Mouse (Mus musculus): ENCODE measurements around the gene Farsb. TPM values are rescaled to one million over a fixed set of nuclear protein-coding genes. Genes with fewer than 3 reads are reported as not detected.
A peak's percentile ranks its signal among the peaks of the same experiment; 100 is the strongest.

The Farsb gene
- polyA plus RNA-seq, 1 experiment, result 23.1 TPM

- Histone ChIP-seq H3K27ac (ENCODE audit: insufficient read depth, low read depth, low read length) (no peak overlapping the region), H3K4me1 (ENCODE audit: control insufficient read depth, insufficient read depth, low read length) (peaks cover 5% of the 10 kb centered on the region; the same call in 1 of the 2 replicates), H3K27me3 (replicated peaks; ENCODE audit: control insufficient read depth, insufficient read depth, low read length) (no peaks in the 10 kb centered on the region), H3K36me3 (ENCODE audit: control insufficient read depth, insufficient read depth, low read length) (no peaks in the 10 kb centered on the region), H3K4me3 (ENCODE audit: insufficient read depth, low read depth, low read length) (no peak overlapping the region)
- 90% methylated on average over 5 of the region's 5 CpGs for WGBS
- DNase-seq, result no peak
- TF ChIP-seq POLR2A (IDR thresholded peaks at IDR 0.05; ENCODE audit: low read depth, low read length) (no peak), CTCF (conservative IDR thresholded peaks at IDR 0.05; ENCODE audit: insufficient read depth, insufficient read length, low read depth, low read length) (no peak)
These were observed 66.9 kb downstream of the Farsb start for GRCm38 (mm10) chr1:78421749-78422148.

GRCm38 (mm10) chr1:78420271-78420670 is 68.4 kb downstream of the Farsb start:
- Histone ChIP-seq H3K36me3 (ENCODE audit: control insufficient read depth, insufficient read depth, low read length) (no peaks in the 10 kb centered on the region), H3K27ac (ENCODE audit: insufficient read depth, low read depth, low read length) (no peak overlapping the region), H3K4me1 (ENCODE audit: control insufficient read depth, insufficient read depth, low read length) (no peaks in the 10 kb centered on the region; the same call in 1 of the 2 replicates), H3K4me3 (ENCODE audit: insufficient read depth, low read depth, low read length) (no peak overlapping the region), H3K27me3 (replicated peaks; ENCODE audit: control insufficient read depth, insufficient read depth, low read length) (no peaks in the 10 kb centered on the region)
- no peak for DNase-seq
- no peak for TF ChIP-seq CTCF (conservative IDR thresholded peaks at IDR 0.05; ENCODE audit: insufficient read depth, insufficient read length, low read depth, low read length)
- no peak for TF ChIP-seq POLR2A (IDR thresholded peaks at IDR 0.05; ENCODE audit: low read depth, low read length)
- 87% methylated on average over 6 of the region's 6 CpGs for WGBS

- Histone ChIP-seq H3K4me1 (ENCODE audit: control insufficient read depth, insufficient read depth, low read length) (no peaks in the 10 kb centered on the region; the same call in 1 of the 2 replicates), H3K27me3 (replicated peaks; ENCODE audit: control insufficient read depth, insufficient read depth, low read length) (no peaks in the 10 kb centered on the region), H3K4me3 (ENCODE audit: insufficient read depth, low read depth, low read length) (no peak overlapping the region), H3K27ac (ENCODE audit: insufficient read depth, low read depth, low read length) (no peak overlapping the region), H3K36me3 (ENCODE audit: control insufficient read depth, insufficient read depth, low read length) (no peaks in the 10 kb centered on the region)
- 52% methylated on average over 4 of the region's 4 CpGs for whole genome bisulfite sequencing
- TF ChIP-seq POLR2A (IDR thresholded peaks at IDR 0.05; ENCODE audit: low read depth, low read length), result no peak
- peak; percentile 68 for TF ChIP-seq CTCF (conservative IDR thresholded peaks at IDR 0.05; ENCODE audit: insufficient read depth, insufficient read length, low read depth, low read length)
- peak; percentile 77 for DNase-seq
These were observed 69.1 kb downstream of the Farsb start for GRCm38 (mm10) chr1:78419593-78419992.

- no peak for TF ChIP-seq POLR2A (IDR thresholded peaks at IDR 0.05; ENCODE audit: low read depth, low read length)
- TF ChIP-seq CTCF (conservative IDR thresholded peaks at IDR 0.05; ENCODE audit: insufficient read depth, insufficient read length, low read depth, low read length), result no peak
- WGBS, result 95% methylated on average over 9 of the region's 9 CpGs
- H3K4me3 ChIP-seq (ENCODE audit: insufficient read depth, low read depth, low read length), result no peak overlapping the region
- H3K4me1 ChIP-seq (ENCODE audit: control insufficient read depth, insufficient read depth, low read length), result no peaks in the 10 kb centered on the region; the same call in 1 of the 2 replicates
- DNase-seq, result no peak
- H3K36me3 ChIP-seq (ENCODE audit: control insufficient read depth, insufficient read depth, low read length), result no peaks in the 10 kb centered on the region
- no peak overlapping the region for H3K27ac ChIP-seq (ENCODE audit: insufficient read depth, low read depth, low read length)
- no peaks in the 10 kb centered on the region for H3K27me3 ChIP-seq (replicated peaks; ENCODE audit: control insufficient read depth, insufficient read depth, low read length)
These were observed 71.4 kb downstream of the Farsb start for GRCm38 (mm10) chr1:78417154-78417911.

GRCm38 (mm10) chr1:78414421-78414820 is 74.3 kb downstream of the Farsb start:
- Histone ChIP-seq H3K27ac (ENCODE audit: insufficient read depth, low read depth, low read length) (no peak overlapping the region), H3K4me3 (ENCODE audit: insufficient read depth, low read depth, low read length) (no peak overlapping the region), H3K4me1 (ENCODE audit: control insufficient read depth, insufficient read depth, low read length) (no peaks in the 10 kb centered on the region; the same call in 1 of the 2 replicates), H3K27me3 (replicated peaks; ENCODE audit: control insufficient read depth, insufficient read depth, low read length) (no peaks in the 10 kb centered on the region), H3K36me3 (ENCODE audit: control insufficient read depth, insufficient read depth, low read length) (no peaks in the 10 kb centered on the region)
- 85% methylated on average over 5 of the region's 5 CpGs for WGBS
- DNase-seq, result no peak
- TF ChIP-seq CTCF (conservative IDR thresholded peaks at IDR 0.05; ENCODE audit: insufficient read depth, insufficient read length, low read depth, low read length) (no peak), POLR2A (IDR thresholded peaks at IDR 0.05; ENCODE audit: low read depth, low read length) (no peak)

GRCm38 (mm10) chr1:78412668-78413067 is 76.0 kb downstream of the Farsb start:
- peak; percentile 11 for DNase-seq
- 30% methylated on average over 7 of the region's 7 CpGs for WGBS

GRCm38 (mm10) chr1:78409396-78409795 is 79.3 kb downstream of the Farsb start:
- TF ChIP-seq POLR2A (IDR thresholded peaks at IDR 0.05; ENCODE audit: low read depth, low read length) (no peak), CTCF (conservative IDR thresholded peaks at IDR 0.05; ENCODE audit: insufficient read depth, insufficient read length, low read depth, low read length) (no peak)
- no peaks in the 10 kb centered on the region for H3K27me3 ChIP-seq (replicated peaks; ENCODE audit: control insufficient read depth, insufficient read depth, low read length)
- no peaks in the 10 kb centered on the region for H3K36me3 ChIP-seq (ENCODE audit: control insufficient read depth, insufficient read depth, low read length)
- no peak overlapping the region for H3K4me3 ChIP-seq (ENCODE audit: insufficient read depth, low read depth, low read length)
- H3K27ac ChIP-seq (ENCODE audit: insufficient read depth, low read depth, low read length), result no peak overlapping the region
- 88% methylated on average over 2 of the region's 2 CpGs for WGBS
- no peaks in the 10 kb centered on the region for H3K4me1 ChIP-seq (ENCODE audit: control insufficient read depth, insufficient read depth, low read length)
- no peak for DNase-seq

More at GRCm38 (mm10) chr1:78412668-78413067, 76.0 kb downstream of the Farsb start:
- H3K27ac ChIP-seq (ENCODE audit: insufficient read depth, low read depth, low read length), result no peak overlapping the region
- H3K36me3 ChIP-seq (ENCODE audit: control insufficient read depth, insufficient read depth, low read length), result no peaks in the 10 kb centered on the region
- no peak overlapping the region for H3K4me3 ChIP-seq (ENCODE audit: insufficient read depth, low read depth, low read length)
- no peaks in the 10 kb centered on the region for H3K4me1 ChIP-seq (ENCODE audit: control insufficient read depth, insufficient read depth, low read length)
- H3K27me3 ChIP-seq (replicated peaks; ENCODE audit: control insufficient read depth, insufficient read depth, low read length), result no peaks in the 10 kb centered on the region
- TF ChIP-seq POLR2A (IDR thresholded peaks at IDR 0.05; ENCODE audit: low read depth, low read length) (no peak), CTCF (conservative IDR thresholded peaks at IDR 0.05; ENCODE audit: insufficient read depth, insufficient read length, low read depth, low read length) (no peak)

All from kidney, adult 2 months (tissue).